Mouse (Mus musculus) small intestine, adult 2 months (tissue): ENCODE data around the gene Hacd2.

ENCODE experiments used
- CTCF ChIP-seq: fragments of 200-500 bp; IDR thresholded peaks from 2 replicates; pipeline ENCODE4 v1.5.1; 2012; ENCODE audit warnings: low read depth, mild to moderate bottlenecking, control low read depth, inconsistent platforms, low read length, moderate library complexity, mixed read lengths; ENCODE audit not compliant: insufficient replicate concordance, insufficient read length; ENCODE audit errors: extremely low read depth
- POLR2A ChIP-seq: fragments of 200-500 bp; IDR thresholded peaks from 2 replicates; pipeline ENCODE4 v1.6.1; 2012; ENCODE audit warnings: low read depth, mild to moderate bottlenecking, control low read depth, inconsistent platforms, low read length, moderate library complexity

DNA sequence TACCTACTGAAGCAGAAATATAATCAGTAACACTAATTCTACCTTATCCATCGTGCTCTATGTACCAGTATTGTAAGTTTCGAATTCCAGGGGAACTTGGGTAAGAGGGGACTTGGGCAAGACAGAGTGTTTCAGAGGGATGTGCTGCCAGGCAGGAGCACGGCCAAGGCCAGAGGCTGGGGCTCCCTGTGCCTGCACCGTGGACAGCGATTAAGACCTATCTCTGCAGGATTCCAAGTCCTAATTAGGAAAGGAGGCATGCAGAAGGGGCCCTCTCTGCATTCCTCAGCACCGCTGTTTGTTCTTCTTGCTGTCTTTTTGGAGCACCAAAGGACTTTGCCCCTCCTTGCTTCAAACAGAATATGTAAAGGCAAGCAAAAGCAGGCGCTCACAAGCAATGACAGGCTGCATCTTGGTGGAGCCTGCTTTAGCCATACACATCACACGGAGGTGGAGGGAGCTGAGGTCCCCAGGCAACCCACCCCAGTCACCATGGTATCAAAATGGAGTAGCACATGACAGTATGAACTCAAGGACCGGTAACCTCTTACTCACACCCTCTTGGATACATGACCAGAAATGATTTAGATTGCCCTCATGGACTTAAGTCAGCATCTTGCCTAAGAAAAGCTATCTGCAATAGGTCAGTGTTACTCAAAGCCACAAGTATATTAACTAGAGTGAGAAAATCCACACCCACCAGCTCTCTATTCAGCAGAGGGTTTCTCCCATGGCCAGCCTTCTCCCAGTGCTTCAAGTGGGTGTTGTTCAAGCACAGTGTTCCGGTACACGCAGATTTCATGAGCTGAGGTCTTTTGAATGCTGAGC lies 37.8 kb upstream of the Hacd2 start:
- TF ChIP-seq CTCF (no peak), POLR2A (no peak)
